In the genomic region with DNA sequence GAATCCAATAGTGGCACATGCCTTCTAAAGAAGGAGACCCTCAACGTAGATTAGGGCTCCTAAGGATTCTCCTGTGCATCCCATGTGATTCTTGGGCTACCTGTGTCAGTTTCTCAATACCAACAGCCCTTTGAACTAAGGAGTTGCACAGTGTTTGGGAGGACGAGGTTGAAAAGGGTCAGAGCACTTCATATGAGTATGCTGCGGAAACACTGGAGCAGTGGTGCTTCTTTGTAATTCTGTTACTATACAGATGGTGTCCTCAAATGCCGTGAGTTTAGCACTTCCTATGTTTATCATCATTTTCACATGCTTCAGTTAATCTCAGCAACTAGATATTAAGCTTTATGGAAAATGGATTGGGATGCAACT, we compare ENCODE assay signal across 27 mouse cellular contexts.
DNase-seq lines count a peak whose midpoint lies in the region; ATAC-seq and TF ChIP-seq lines count a peak whose summit lies in the region.
"Had no signal": no experiment of that assay in that cellular context is flagged by ENCODE, and none has a peak within 500 bp of the region (broad histone marks: within the 10 kb centered on the region; RNA-seq: fewer than 3 reads in every experiment).

No protein-coding gene starts in this region.

- no peak overlapping the region for H3K9ac ChIP-seq in hindbrain, embryonic 13.5 days
- H3K9ac ChIP-seq in hindbrain, postnatal 0 days (replicated peaks; ENCODE audit: low read length): no peak overlapping the region
- no peak overlapping the region for H3K9ac ChIP-seq in neural tube, embryonic 14.5 days (replicated peaks; ENCODE audit: low read depth, low read length)
- H3K9ac ChIP-seq in neural tube, embryonic 15.5 days (replicated peaks): no peak overlapping the region
- H3K9ac ChIP-seq in midbrain, embryonic 12.5 days (replicated peaks): no peak overlapping the region
- no peak overlapping the region for H3K9ac ChIP-seq in midbrain, postnatal 0 days (replicated peaks; ENCODE audit: low read length, poor library complexity, severe bottlenecking)
- H3K9ac ChIP-seq: heart, embryonic 13.5 days; liver, embryonic 12.5 days; liver, postnatal 0 days had no signal

- H3K4me1 ChIP-seq in hindbrain, embryonic 13.5 days (replicated peaks): peaks cover 7% of the 10 kb centered on the region
- H3K4me1 ChIP-seq in hindbrain, postnatal 0 days (ENCODE audit: insufficient read depth, low read length): no peaks in the 10 kb centered on the region
- no peaks in the 10 kb centered on the region for H3K4me1 ChIP-seq in neural tube, embryonic 14.5 days (ENCODE audit: control insufficient read depth, insufficient read depth, low read length)
- peaks cover 10% of the 10 kb centered on the region for H3K4me1 ChIP-seq in neural tube, embryonic 15.5 days
- H3K4me1 ChIP-seq in midbrain, embryonic 12.5 days: no peaks in the 10 kb centered on the region
- H3K4me1 ChIP-seq in midbrain, postnatal 0 days (ENCODE audit: insufficient read depth, low read length): no peaks in the 10 kb centered on the region
- no peaks in the 10 kb centered on the region for H3K4me1 ChIP-seq in cerebellum, adult 2 months (ENCODE audit: control insufficient read depth, insufficient read depth, low read length)
- H3K4me1 ChIP-seq: heart, embryonic 13.5 days; liver, embryonic 12.5 days had no signal

- peak; percentile 32; the same call in 1 of the 2 replicates for ATAC-seq in hindbrain, embryonic 13.5 days (ENCODE audit: low FRiP score)
- ATAC-seq in hindbrain, postnatal 0 days: no peak
- ATAC-seq in neural tube, embryonic 14.5 days (ENCODE audit: low read depth): peak; percentile 14; the same call in 1 of the 2 replicates
- ATAC-seq in neural tube, embryonic 15.5 days (ENCODE audit: low FRiP score): no peak
- ATAC-seq in midbrain, embryonic 12.5 days (ENCODE audit: low FRiP score, low read depth): no peak
- ATAC-seq in midbrain, postnatal 0 days (ENCODE audit: low FRiP score): no peak
- ATAC-seq: CD4-positive, CD25-positive, alpha-beta regulatory T cell, adult 4 months; intestine, embryonic 16.5 days; liver, embryonic 12.5 days; liver, postnatal 0 days had no signal

- WGBS in hindbrain, embryonic 13.5 days: 48% methylated on average over 4 of the region's 4 CpGs
- 48% methylated on average over 4 of the region's 4 CpGs for WGBS in hindbrain, postnatal 0 days
- WGBS in neural tube, embryonic 14.5 days: 49% methylated on average over 4 of the region's 4 CpGs
- 48% methylated on average over 4 of the region's 4 CpGs for WGBS in neural tube, embryonic 15.5 days
- 60% methylated on average over 4 of the region's 4 CpGs for WGBS in midbrain, embryonic 12.5 days
- 35% methylated on average over 4 of the region's 4 CpGs for WGBS in midbrain, postnatal 0 days
- 50% methylated on average over 4 of the region's 4 CpGs for WGBS in cerebellum, adult 2 months

- no peaks in the 10 kb centered on the region for H3K9me3 ChIP-seq in hindbrain, embryonic 13.5 days
- H3K9me3 ChIP-seq in hindbrain, postnatal 0 days (ENCODE audit: low read length): no peaks in the 10 kb centered on the region
- H3K9me3 ChIP-seq in neural tube, embryonic 14.5 days (ENCODE audit: control insufficient read depth, low read length): no peaks in the 10 kb centered on the region
- 0 out of 2 replicates have a peak, but pooled peaks cover 3% of the 10 kb centered on the region for H3K9me3 ChIP-seq in neural tube, embryonic 15.5 days (replicated peaks)
- H3K9me3 ChIP-seq in midbrain, embryonic 12.5 days: no peaks in the 10 kb centered on the region
- no peaks in the 10 kb centered on the region for H3K9me3 ChIP-seq in midbrain, postnatal 0 days (ENCODE audit: low read length)
- H3K9me3 ChIP-seq: heart, embryonic 13.5 days; liver, embryonic 12.5 days had no signal

- H3K4me3 ChIP-seq in hindbrain, embryonic 13.5 days: no peak overlapping the region
- H3K4me3 ChIP-seq in hindbrain, postnatal 0 days (ENCODE audit: low read length): no peak overlapping the region
- no peak overlapping the region for H3K4me3 ChIP-seq in neural tube, embryonic 14.5 days (ENCODE audit: low read depth, low read length)
- no peak overlapping the region for H3K4me3 ChIP-seq in neural tube, embryonic 15.5 days (replicated peaks)
- no peak overlapping the region for H3K4me3 ChIP-seq in midbrain, embryonic 12.5 days
- no peak overlapping the region for H3K4me3 ChIP-seq in midbrain, postnatal 0 days (ENCODE audit: low read depth, low read length)
- H3K4me3 ChIP-seq in cerebellum, adult 2 months (replicated peaks; ENCODE audit: insufficient read depth, low read depth, low read length): no peak overlapping the region
- H3K4me3 ChIP-seq: erythroblast, embryonic 14.5 days; gastrocnemius, adult 2 months; heart, embryonic 13.5 days; liver, embryonic 12.5 days had no signal

- H3K36me3 ChIP-seq in hindbrain, embryonic 13.5 days: no peaks in the 10 kb centered on the region
- H3K36me3 ChIP-seq in hindbrain, postnatal 0 days (ENCODE audit: insufficient read depth, low read length): no peaks in the 10 kb centered on the region
- no peaks in the 10 kb centered on the region for H3K36me3 ChIP-seq in neural tube, embryonic 14.5 days (ENCODE audit: control insufficient read depth, insufficient read depth, low read length)
- H3K36me3 ChIP-seq in neural tube, embryonic 15.5 days: no peaks in the 10 kb centered on the region
- H3K36me3 ChIP-seq in midbrain, embryonic 12.5 days: no peaks in the 10 kb centered on the region
- no peaks in the 10 kb centered on the region for H3K36me3 ChIP-seq in midbrain, postnatal 0 days (ENCODE audit: insufficient read depth, low read length)
- H3K36me3 ChIP-seq: heart, embryonic 13.5 days; liver, embryonic 12.5 days had no signal

- TF ChIP-seq CTCF in hindbrain, postnatal 0 days (IDR thresholded peaks at IDR 0.05; ENCODE audit: low read depth): no peak
- no peak for TF ChIP-seq CTCF in midbrain, postnatal 0 days (IDR thresholded peaks at IDR 0.05)
- TF ChIP-seq CTCF in cerebellum, adult 2 months (IDR thresholded peaks at IDR 0.05; ENCODE audit: borderline replicate concordance, insufficient read depth, low read depth, low read length): no peak

- DNase-seq in hindbrain, postnatal 0 days (ENCODE audit: low spot score): no peak
- DNase-seq in midbrain, postnatal 0 days (ENCODE audit: low spot score): peak; percentile 1
- no peak for DNase-seq in cerebellum, adult 2 months
- DNase-seq in gastrocnemius, postnatal 14 days: no peak
- DNase-seq: adrenal gland, postnatal 14 days; cerebellum, adult 18-20 months; gastrocnemius, adult 2 months; heart, postnatal 10 days; kidney, adult 8-10 months; layer of hippocampus, postnatal 36 days; left cerebral cortex, postnatal 4 days; liver, postnatal 0 days; lung, postnatal 36 days; right cerebral cortex, postnatal 25 days; spleen, adult 18-20 months; thymus, adult 2 months; thymus, postnatal 4 days had no signal

- intact Hi-C loops in gastrocnemius, postnatal 14 days (cut with DNase I; ENCODE audit: low total_unique reads): no loop called here

- no peak overlapping the region for H3K4me2 ChIP-seq in hindbrain, embryonic 13.5 days
- H3K4me2 ChIP-seq in hindbrain, postnatal 0 days (ENCODE audit: low read depth, low read length): no peak overlapping the region
- no peak overlapping the region for H3K4me2 ChIP-seq in neural tube, embryonic 14.5 days (ENCODE audit: low read depth, low read length)
- no peak overlapping the region for H3K4me2 ChIP-seq in neural tube, embryonic 15.5 days
- H3K4me2 ChIP-seq in midbrain, embryonic 12.5 days (replicated peaks): no peak overlapping the region
- H3K4me2 ChIP-seq in midbrain, postnatal 0 days (ENCODE audit: low read depth, low read length, poor library complexity, severe bottlenecking): no peak overlapping the region
- H3K4me2 ChIP-seq: heart, embryonic 13.5 days; liver, embryonic 12.5 days had no signal

- no peak for TF ChIP-seq POLR2A in cerebellum, adult 2 months (IDR thresholded peaks at IDR 0.05; ENCODE audit: borderline replicate concordance, insufficient read depth, low read length)

- peak overlapping the region; percentile 55; the same call in 1 of the 2 replicates for H3K27ac ChIP-seq in hindbrain, embryonic 13.5 days
- no peak overlapping the region for H3K27ac ChIP-seq in hindbrain, postnatal 0 days
- no peak overlapping the region for H3K27ac ChIP-seq in neural tube, embryonic 14.5 days (ENCODE audit: low read depth, low read length)
- no peak overlapping the region for H3K27ac ChIP-seq in neural tube, embryonic 15.5 days (replicated peaks)
- H3K27ac ChIP-seq in midbrain, embryonic 12.5 days (replicated peaks): peak overlapping the region; percentile 35; the same call in 1 of the 2 replicates
- peak overlapping the region; percentile 38; the same call in 1 of the 2 replicates for H3K27ac ChIP-seq in midbrain, postnatal 0 days (ENCODE audit: low read depth, low read length)
- no peak overlapping the region for H3K27ac ChIP-seq in cerebellum, adult 2 months (ENCODE audit: insufficient read depth, low read length)
- H3K27ac ChIP-seq: gastrocnemius, adult 2 months; heart, embryonic 13.5 days; kidney, postnatal 0 days; liver, embryonic 12.5 days had no signal

- H3K27me3 ChIP-seq in hindbrain, embryonic 13.5 days: no peaks in the 10 kb centered on the region
- no peaks in the 10 kb centered on the region for H3K27me3 ChIP-seq in hindbrain, postnatal 0 days (ENCODE audit: insufficient read depth, low read length)
- H3K27me3 ChIP-seq in neural tube, embryonic 14.5 days (ENCODE audit: control insufficient read depth, insufficient read depth, low read length): no peaks in the 10 kb centered on the region
- no peaks in the 10 kb centered on the region for H3K27me3 ChIP-seq in neural tube, embryonic 15.5 days (replicated peaks)
- no peaks in the 10 kb centered on the region for H3K27me3 ChIP-seq in midbrain, embryonic 12.5 days
- no peaks in the 10 kb centered on the region for H3K27me3 ChIP-seq in midbrain, postnatal 0 days (ENCODE audit: insufficient read depth, low read length)
- no peaks in the 10 kb centered on the region for H3K27me3 ChIP-seq in cerebellum, adult 2 months (ENCODE audit: control insufficient read depth, insufficient read depth, low read length)
- H3K27me3 ChIP-seq: heart, embryonic 13.5 days; liver, embryonic 12.5 days had no signal

Comparison
In these comparisons a context has a peak if more than half of its experiments do, and no peak if none do; other contexts are left out.
1. ATAC-seq: peak in hindbrain, embryonic 13.5 days (single experiment) and neural tube, embryonic 14.5 days (single experiment); none in hindbrain, postnatal 0 days (single experiment), neural tube, embryonic 15.5 days (single experiment), midbrain, embryonic 12.5 days (single experiment) and midbrain, postnatal 0 days (single experiment).
2. H3K27ac ChIP-seq: peak in hindbrain, embryonic 13.5 days (single experiment), midbrain, embryonic 12.5 days (single experiment) and midbrain, postnatal 0 days (single experiment); none in hindbrain, postnatal 0 days (single experiment), neural tube, embryonic 14.5 days (single experiment), neural tube, embryonic 15.5 days (single experiment) and cerebellum, adult 2 months (single experiment).